Mouse (Mus musculus) testis, adult 2 months (tissue): Measurements from ENCODE around the gene Gm28230. TPM values are rescaled to one million over a fixed set of nuclear protein-coding genes. Genes with fewer than 3 reads are reported as not detected.

Experiments
- H3K27ac ChIP-seq: fragments of 200-500 bp; 2 replicates; pipeline ENCODE4 v1.5.1; 2012; ENCODE audit warnings: low read depth, low read length; ENCODE audit not compliant: control insufficient read depth, insufficient read depth
- H3K27me3 ChIP-seq: fragments of 200-500 bp; 2 replicates; pipeline ENCODE4 v1.6.1; 2012; ENCODE audit warnings: mild to moderate bottlenecking, low read length, moderate library complexity; ENCODE audit not compliant: control insufficient read depth, insufficient read depth
- H3K36me3 ChIP-seq: fragments of 200-500 bp; 2 replicates; pipeline ENCODE4 v1.6.1; 2012; ENCODE audit warnings: mild to moderate bottlenecking, low read length; ENCODE audit not compliant: control insufficient read depth, insufficient read depth
- H3K4me1 ChIP-seq: fragments of 200-500 bp; 2 replicates; pipeline ENCODE4 v1.6.1; 2012; ENCODE audit warnings: low read length; ENCODE audit not compliant: control insufficient read depth, insufficient read depth
- H3K4me3 ChIP-seq: fragments of 200-500 bp; 2 replicates; pipeline ENCODE4 v1.5.1; 2012; ENCODE audit warnings: low read depth, mild to moderate bottlenecking, low read length, moderate library complexity, mixed read lengths; ENCODE audit not compliant: control insufficient read depth
- CTCF ChIP-seq: fragments of 200-500 bp; IDR thresholded peaks from 2 replicates; pipeline ENCODE4 v1.5.1; 2012; ENCODE audit warnings: low read depth, mild to moderate bottlenecking, inconsistent platforms, low read length, moderate library complexity; ENCODE audit not compliant: control insufficient read depth, insufficient read depth, insufficient replicate concordance
- POLR2A ChIP-seq: fragments of 200-500 bp; IDR thresholded peaks from 2 replicates; pipeline ENCODE4 v1.6.1; 2012; ENCODE audit warnings: low read depth, mild to moderate bottlenecking, inconsistent platforms, low read length, moderate library complexity; ENCODE audit not compliant: control insufficient read depth
- polyA plus RNA-seq: library from polyadenylated mRNA; depleted of rRNA; stranded (reverse); fragments of >200 nt; gene quantifications from 2 replicates; pipeline ENCODE4 v1.2.3, GENCODE M21; 2012

Gene Gm28230
- polyA plus RNA-seq, 1 experiment: 0.46 TPM

DNA sequence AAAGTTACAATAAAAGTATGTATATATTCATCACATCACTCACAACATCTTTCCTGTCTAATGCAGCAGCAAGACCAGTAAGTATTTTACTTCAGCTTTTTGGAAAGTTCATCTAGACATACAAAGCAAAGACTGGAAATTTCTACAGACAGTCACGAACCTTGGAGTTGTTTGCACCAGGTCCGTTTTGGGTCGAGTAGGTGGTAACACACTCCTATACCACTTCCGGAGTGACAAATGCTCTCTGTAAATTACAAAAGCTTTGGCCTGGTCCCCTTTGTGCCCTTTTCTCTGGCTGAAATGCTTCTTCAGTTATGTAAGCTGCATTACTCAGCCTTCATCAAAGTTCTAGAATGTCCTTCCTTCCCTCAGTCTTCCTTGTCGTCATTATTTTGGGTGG, 27.2 kb downstream of the Gm28230 start:
- Histone ChIP-seq H3K4me3 (peak overlapping the region; percentile 80; the same call in 1 of the 2 replicates), H3K36me3 (no peaks in the 10 kb centered on the region), H3K27ac (no peak overlapping the region), H3K4me1 (peaks cover 22% of the 10 kb centered on the region), H3K27me3 (peaks cover 10% of the 10 kb centered on the region)
- TF ChIP-seq POLR2A: no peak
- no peak for TF ChIP-seq CTCF

DNA sequence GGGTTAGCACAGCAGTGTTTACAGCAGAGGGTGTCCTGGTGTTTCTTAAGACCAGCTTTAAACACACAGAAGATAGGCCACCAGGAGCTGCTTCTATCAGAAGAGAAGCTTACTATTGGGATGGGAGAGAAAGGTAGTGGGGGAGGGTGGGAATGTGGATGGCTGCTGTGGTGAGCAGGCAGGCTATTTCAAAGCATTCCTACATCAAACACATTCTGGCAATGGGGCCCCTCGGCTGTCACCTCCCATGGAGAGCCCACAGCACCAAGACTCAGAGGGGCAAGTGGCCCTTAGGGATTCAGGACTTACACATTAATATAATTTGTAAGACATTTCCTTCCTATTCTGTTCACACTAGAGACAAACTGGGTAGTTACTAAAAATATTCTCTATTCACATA, 33.6 kb downstream of the Gm28230 start:
- Histone ChIP-seq H3K27me3 (no peaks in the 10 kb centered on the region), H3K4me3 (no peak overlapping the region), H3K36me3 (no peaks in the 10 kb centered on the region), H3K4me1 (peaks cover 13% of the 10 kb centered on the region), H3K27ac (no peak overlapping the region)
- TF ChIP-seq CTCF: no peak

DNA sequence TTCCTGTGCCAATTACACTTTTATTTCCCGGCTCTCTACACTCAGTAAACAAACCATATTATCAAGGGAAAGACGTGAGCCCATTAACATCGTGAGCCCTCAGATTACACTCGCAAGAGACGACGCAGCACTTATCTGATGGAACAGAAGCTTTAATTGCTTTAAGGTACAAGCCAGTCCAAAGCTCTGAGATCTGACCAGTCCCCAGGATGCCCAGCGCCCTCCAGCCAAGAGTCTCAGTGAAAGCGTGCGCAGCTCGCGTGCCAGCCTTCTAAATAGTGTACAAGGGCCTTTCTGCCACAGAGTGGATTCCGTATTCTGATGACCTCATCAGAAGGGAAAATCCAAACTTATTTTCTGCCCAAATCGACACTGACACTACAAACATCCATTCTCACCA, 35.4 kb downstream of the Gm28230 start:
- Histone ChIP-seq H3K36me3 (no peaks in the 10 kb centered on the region), H3K27ac (no peak overlapping the region), H3K27me3 (no peaks in the 10 kb centered on the region), H3K4me3 (no peak overlapping the region), H3K4me1 (peaks cover 13% of the 10 kb centered on the region)
- TF ChIP-seq POLR2A: no peak
- TF ChIP-seq CTCF: no peak

DNA sequence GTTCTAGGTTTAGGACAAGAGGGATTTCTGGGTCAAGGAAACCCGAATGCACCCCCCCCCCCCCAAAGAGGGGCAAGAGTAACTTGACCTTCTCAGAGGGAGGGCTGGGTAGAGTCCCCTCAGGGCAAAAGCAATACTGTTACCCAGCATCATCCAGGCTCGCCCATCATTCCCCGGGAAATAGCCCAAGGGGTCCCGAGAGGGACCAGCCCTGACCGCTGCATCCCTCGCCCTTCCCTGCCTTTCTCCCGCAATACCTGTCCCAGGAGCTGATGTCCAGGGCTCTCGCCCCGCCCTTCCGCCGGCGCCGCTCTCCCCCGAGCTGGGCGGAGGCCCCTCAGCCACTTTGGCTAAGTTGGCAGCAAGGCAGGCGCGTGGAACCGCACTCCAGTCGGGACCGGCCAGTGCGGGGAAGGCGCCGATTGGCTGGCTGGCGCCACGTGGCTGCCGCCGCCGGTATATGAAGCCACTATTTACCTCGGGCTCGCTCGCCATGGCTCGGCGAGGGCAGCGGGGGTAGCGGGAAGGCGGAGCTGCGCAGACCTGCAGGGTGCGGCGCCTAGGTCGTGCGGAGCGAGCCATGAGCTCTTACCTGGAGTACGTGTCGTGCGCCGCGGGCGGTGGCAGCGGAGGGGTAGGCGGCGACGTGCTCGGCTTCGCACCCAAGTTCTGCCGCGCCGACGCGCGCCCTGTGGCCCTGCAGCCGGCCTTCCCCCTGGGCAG, 36.2 kb downstream of the Gm28230 start, which contains the start of gene Hoxd1:
Gene Hoxd1 (plus strand): TSS at position 459 of the 723 bp plus-strand sequence.
- H3K27me3 ChIP-seq: no peaks in the 10 kb centered on the region
- TF ChIP-seq POLR2A (no peak), CTCF (no peak)
- H3K4me3 ChIP-seq: peak within 1 kb of the TSS; percentile 52
- no peaks in the 10 kb centered on the region for H3K36me3 ChIP-seq
- peaks cover 13% of the 10 kb centered on the region for H3K4me1 ChIP-seq
- H3K27ac ChIP-seq: no peak within 1 kb of the TSS

DNA sequence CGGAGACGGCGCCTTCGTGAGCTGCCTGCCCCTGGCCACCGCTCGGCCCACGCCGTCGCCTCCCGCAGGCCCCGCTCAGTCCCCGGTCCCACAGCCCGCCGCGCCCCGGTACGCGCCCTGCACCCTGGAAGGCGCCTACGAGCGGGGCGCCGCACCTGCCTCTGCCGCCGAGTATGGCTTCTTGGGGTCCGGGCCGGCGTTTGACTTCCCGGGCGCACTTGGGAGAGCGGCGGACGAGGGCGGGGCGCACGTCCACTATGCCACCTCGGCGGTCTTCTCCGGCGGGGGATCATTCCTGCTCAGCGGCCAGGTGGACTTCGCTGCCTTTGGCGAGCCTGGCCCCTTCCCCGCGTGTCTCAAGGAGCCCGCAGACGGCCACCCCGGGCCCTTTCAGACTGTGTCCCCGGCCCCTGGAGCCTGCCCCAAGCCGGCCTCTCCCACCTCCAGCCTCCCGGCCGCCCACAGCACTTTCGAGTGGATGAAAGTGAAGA, 36.8 kb downstream of the Gm28230 start:
- Histone ChIP-seq H3K36me3 (no peaks in the 10 kb centered on the region), H3K4me3 (peak overlapping the region; percentile 52), H3K27me3 (no peaks in the 10 kb centered on the region), H3K4me1 (peaks cover 13% of the 10 kb centered on the region), H3K27ac (no peak overlapping the region)
- no peak for TF ChIP-seq CTCF
- TF ChIP-seq POLR2A: no peak

DNA sequence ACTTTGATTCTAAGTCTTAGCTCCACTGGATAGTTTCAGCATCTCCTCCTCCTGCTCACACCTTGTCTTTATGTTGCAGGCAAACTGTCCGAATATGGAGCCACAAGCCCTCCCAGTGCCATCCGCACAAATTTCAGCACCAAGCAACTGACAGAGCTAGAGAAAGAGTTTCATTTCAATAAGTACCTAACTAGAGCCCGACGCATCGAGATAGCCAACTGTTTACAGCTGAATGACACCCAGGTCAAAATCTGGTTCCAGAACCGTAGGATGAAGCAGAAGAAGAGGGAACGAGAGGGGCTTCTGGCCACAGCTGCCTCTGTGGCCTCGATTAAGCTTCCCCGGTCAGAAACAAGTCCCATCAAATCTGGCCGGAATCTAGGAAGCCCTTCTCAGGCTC, 37.4 kb downstream of the Gm28230 start:
- Histone ChIP-seq H3K36me3 (no peaks in the 10 kb centered on the region), H3K4me3 (no peak overlapping the region), H3K27ac (no peak overlapping the region), H3K27me3 (no peaks in the 10 kb centered on the region), H3K4me1 (peaks cover 13% of the 10 kb centered on the region)
- TF ChIP-seq CTCF (no peak), POLR2A (no peak)

DNA sequence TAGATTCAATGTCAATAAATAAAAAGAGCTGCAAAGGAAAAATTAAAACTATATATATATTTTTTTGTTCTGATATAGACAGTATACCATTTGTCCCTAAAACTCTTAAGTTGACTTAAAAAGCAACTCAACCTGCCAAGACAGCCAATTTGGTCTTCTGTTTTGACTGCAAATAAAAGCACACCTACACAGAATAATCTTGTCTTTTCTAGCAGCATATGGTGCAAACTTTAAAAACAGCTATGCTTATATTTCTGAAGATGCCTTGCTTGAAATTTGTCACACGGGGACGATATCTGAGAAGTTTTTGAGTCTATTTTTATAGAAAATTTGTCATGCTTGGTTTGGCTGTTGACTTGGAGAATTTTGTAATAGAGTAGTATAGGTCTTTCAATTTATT, 47.8 kb downstream of the Gm28230 start:
- no peaks in the 10 kb centered on the region for H3K27me3 ChIP-seq
- no peak overlapping the region for H3K4me3 ChIP-seq
- H3K4me1 ChIP-seq: no peaks in the 10 kb centered on the region

More for the DNA sequence above, 47.8 kb downstream of the Gm28230 start:
- TF ChIP-seq CTCF (no peak), POLR2A (no peak)
- no peaks in the 10 kb centered on the region for H3K36me3 ChIP-seq
- no peak overlapping the region for H3K27ac ChIP-seq
